Mouse (Mus musculus): ENCODE data around the gene Zfp512b.

DNA sequence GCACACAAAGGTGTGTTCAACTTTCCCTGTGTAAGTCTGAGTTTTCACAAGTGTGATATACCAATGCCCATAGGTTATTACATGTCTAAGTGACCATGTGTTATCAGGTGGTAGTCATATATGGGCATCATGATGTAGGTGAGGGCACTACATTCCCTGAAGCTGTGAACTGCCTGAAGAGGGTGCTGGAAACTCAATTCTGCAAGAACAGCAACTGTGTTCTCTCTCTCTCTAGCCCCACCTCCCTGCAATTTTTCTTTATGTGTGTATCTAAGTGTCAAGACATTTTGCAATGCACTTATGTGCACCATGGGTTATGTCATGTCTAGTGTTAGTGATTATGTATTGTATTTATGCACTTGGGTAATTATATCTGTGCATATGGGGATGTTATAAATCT lies 1.3 kb upstream of the Zfp512b start:
- TF ChIP-seq POLR2A (IDR thresholded peaks at IDR 0.05; ENCODE audit: insufficient read depth, low read depth, low read length), result no peak
- no peak for TF ChIP-seq CTCF (IDR thresholded peaks at IDR 0.05)
- TF ChIP-seq EP300 (IDR thresholded peaks at IDR 0.05; ENCODE audit: insufficient read depth, low read depth, low read length), result no peak
